Comparison of ENCODE assay signal across 12 mouse cellular contexts in the genomic region with DNA sequence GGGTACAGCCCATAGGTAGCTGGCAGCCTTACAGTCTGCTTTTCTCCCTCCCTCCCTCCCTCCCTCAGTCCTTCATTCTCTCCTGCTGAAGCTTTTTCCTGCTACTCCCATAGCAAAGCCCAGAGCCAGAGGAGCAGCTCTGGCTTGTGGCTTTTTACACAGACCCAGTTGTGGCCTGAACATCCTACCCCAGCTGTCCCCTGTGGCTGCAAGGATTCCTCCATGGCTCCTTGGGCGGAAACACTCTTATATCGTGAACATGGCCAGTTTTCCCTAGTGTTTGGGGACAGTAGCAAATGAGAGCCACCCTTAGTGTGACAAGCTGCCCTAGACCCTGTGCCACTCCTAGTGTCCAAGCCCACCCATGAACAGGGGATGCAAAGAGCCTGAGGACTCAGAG. TPM values are rescaled to one million over a fixed set of nuclear protein-coding genes. Genes with fewer than 3 reads are reported as not detected.
DNase-seq lines count a peak whose midpoint lies in the region; ATAC-seq lines count a peak whose summit lies in the region.
"Had no signal": no experiment of that assay in that cellular context is flagged by ENCODE, and none has a peak within 500 bp of the region (broad histone marks: within the 10 kb centered on the region; RNA-seq: fewer than 3 reads in every experiment).

No protein-coding gene starts in this region.

- H3K4me2 ChIP-seq in hindbrain, embryonic 13.5 days = no peak overlapping the region
- H3K4me2 ChIP-seq in lung, embryonic 16.5 days (ENCODE audit: low read depth, low read length) = no peak overlapping the region
- H3K4me2 ChIP-seq in intestine, embryonic 16.5 days (ENCODE audit: low read depth, low read length) = no peak overlapping the region
- H3K4me2 ChIP-seq in stomach, embryonic 15.5 days = no peak overlapping the region
- H3K4me2 ChIP-seq: liver, embryonic 11.5 days had no signal

- H3K4me3 ChIP-seq in hindbrain, embryonic 10.5 days = no peak overlapping the region
- H3K4me3 ChIP-seq in hindbrain, embryonic 13.5 days = no peak overlapping the region
- H3K4me3 ChIP-seq in lung, embryonic 16.5 days (ENCODE audit: low read length) = no peak overlapping the region
- H3K4me3 ChIP-seq in intestine, embryonic 16.5 days (ENCODE audit: low read length) = no peak overlapping the region
- H3K4me3 ChIP-seq in stomach, embryonic 15.5 days (replicated peaks) = no peak overlapping the region

- peaks cover 66% of the 10 kb centered on the region for H3K4me1 ChIP-seq in hindbrain, embryonic 10.5 days (replicated peaks)
- peaks cover 51% of the 10 kb centered on the region for H3K4me1 ChIP-seq in hindbrain, embryonic 13.5 days (replicated peaks)
- peaks cover 51% of the 10 kb centered on the region for H3K4me1 ChIP-seq in lung, embryonic 16.5 days (replicated peaks; ENCODE audit: control insufficient read depth, insufficient read depth, low read length)
- H3K4me1 ChIP-seq in intestine, embryonic 16.5 days (ENCODE audit: control insufficient read depth, insufficient read depth, low read length) = peaks cover 46% of the 10 kb centered on the region
- H3K4me1 ChIP-seq in stomach, embryonic 15.5 days = peaks cover 48% of the 10 kb centered on the region

- no peak for DNase-seq in hindbrain, embryonic 10.5 days (ENCODE audit: low spot score)
- DNase-seq in lung, postnatal 14 days = no peak
- DNase-seq in ovary, postnatal 14 days (ENCODE audit: low spot score) = no peak
- DNase-seq in adipocyte (ENCODE audit: low spot score) = no peak
- DNase-seq: cerebellum, postnatal 14 days; layer of hippocampus, postnatal 36 days had no signal

- ATAC-seq in hindbrain, embryonic 13.5 days (ENCODE audit: low FRiP score) = no peak
- no peak for ATAC-seq in lung, embryonic 16.5 days (ENCODE audit: low read depth)
- no peak for ATAC-seq in intestine, embryonic 16.5 days
- ATAC-seq in stomach, embryonic 15.5 days (ENCODE audit: insufficient read depth, low FRiP score, low read depth) = no peak

- H3K27ac ChIP-seq in hindbrain, embryonic 10.5 days = peak overlapping the region; percentile 51
- H3K27ac ChIP-seq in hindbrain, embryonic 13.5 days = no peak overlapping the region
- peak overlapping the region; percentile 56 for H3K27ac ChIP-seq in lung, embryonic 16.5 days (ENCODE audit: low read length)
- H3K27ac ChIP-seq in intestine, embryonic 16.5 days (ENCODE audit: low read length) = peak overlapping the region; percentile 20
- peak overlapping the region; percentile 23; the same call in 1 of the 2 replicates for H3K27ac ChIP-seq in stomach, embryonic 15.5 days

- H3K27me3 ChIP-seq in hindbrain, embryonic 10.5 days (ENCODE audit: insufficient read depth, poor library complexity, severe bottlenecking) = no peaks in the 10 kb centered on the region
- H3K27me3 ChIP-seq in hindbrain, embryonic 13.5 days = no peaks in the 10 kb centered on the region
- no peaks in the 10 kb centered on the region for H3K27me3 ChIP-seq in lung, embryonic 16.5 days (ENCODE audit: control insufficient read depth, insufficient read depth, low read depth, low read length)
- H3K27me3 ChIP-seq in intestine, embryonic 16.5 days (replicated peaks; ENCODE audit: control insufficient read depth, insufficient read depth, low read length) = no peaks in the 10 kb centered on the region
- no peaks in the 10 kb centered on the region for H3K27me3 ChIP-seq in stomach, embryonic 15.5 days (replicated peaks)
- H3K27me3 ChIP-seq: CH12.LX had no signal

- peaks cover 17% of the 10 kb centered on the region for H3K36me3 ChIP-seq in hindbrain, embryonic 10.5 days
- H3K36me3 ChIP-seq in hindbrain, embryonic 13.5 days = peaks cover 8% of the 10 kb centered on the region; the same call in 1 of the 2 replicates
- 0 out of 2 replicates have a peak, but pooled peaks cover 5% of the 10 kb centered on the region for H3K36me3 ChIP-seq in lung, embryonic 16.5 days (ENCODE audit: control insufficient read depth, insufficient read depth, low read length)
- 0 out of 2 replicates have a peak, but pooled peaks cover 3% of the 10 kb centered on the region for H3K36me3 ChIP-seq in intestine, embryonic 16.5 days (ENCODE audit: control insufficient read depth, insufficient read depth, low read length)
- H3K36me3 ChIP-seq in stomach, embryonic 15.5 days = 0 out of 2 replicates have a peak, but pooled peaks cover 8% of the 10 kb centered on the region

- H3K9ac ChIP-seq in hindbrain, embryonic 13.5 days = no peak overlapping the region
- H3K9ac ChIP-seq in lung, embryonic 16.5 days (ENCODE audit: low read length) = no peak overlapping the region
- H3K9ac ChIP-seq in intestine, embryonic 16.5 days (ENCODE audit: low read depth, low read length) = no peak overlapping the region; the same call in 1 of the 2 replicates
- H3K9ac ChIP-seq in stomach, embryonic 15.5 days = no peak overlapping the region

- 86% methylated on average over 2 of the region's 2 CpGs for WGBS in hindbrain, embryonic 10.5 days
- WGBS in hindbrain, embryonic 13.5 days = 93% methylated on average over 2 of the region's 2 CpGs
- 79% methylated on average over 2 of the region's 2 CpGs for WGBS in lung, embryonic 16.5 days
- WGBS in intestine, embryonic 16.5 days = 88% methylated on average over 2 of the region's 2 CpGs
- 78% methylated on average over 2 of the region's 2 CpGs for WGBS in stomach, embryonic 15.5 days

- H3K9me3 ChIP-seq in hindbrain, embryonic 10.5 days = no peaks in the 10 kb centered on the region
- H3K9me3 ChIP-seq in hindbrain, embryonic 13.5 days = no peaks in the 10 kb centered on the region
- H3K9me3 ChIP-seq in lung, embryonic 16.5 days (ENCODE audit: control insufficient read depth, low read length) = no peaks in the 10 kb centered on the region
- H3K9me3 ChIP-seq in intestine, embryonic 16.5 days (ENCODE audit: control insufficient read depth, low read length) = no peaks in the 10 kb centered on the region
- no peaks in the 10 kb centered on the region for H3K9me3 ChIP-seq in stomach, embryonic 15.5 days

RNA-seq across cellular contexts. Expression of a gene that starts 58.6 kb away (rescaled TPM):
- polyA plus RNA-seq in hindbrain, embryonic 10.5 days (2016; fragmentation: Nextera tagmentation; extraction: Ambion mirVana) = 10.0 and 10.3 TPM in 2 replicates
- 4.6 and 4.7 TPM in 2 replicates for polyA plus RNA-seq in hindbrain, embryonic 13.5 days (2015; fragmentation: Nextera tagmentation; extraction: Ambion mirVana)
- polyA plus RNA-seq in lung, embryonic 16.5 days (2015; fragmentation: Nextera tagmentation; extraction: Ambion mirVana) = 11.3 TPM in 2 replicates
- 9.9 and 11.4 TPM in 2 replicates for polyA plus RNA-seq in intestine, embryonic 16.5 days (2015; fragmentation: Nextera tagmentation; extraction: Ambion mirVana)
- 12.4 and 13.0 TPM in 2 replicates for polyA plus RNA-seq in stomach, embryonic 15.5 days (2015; fragmentation: Nextera tagmentation; extraction: Ambion mirVana)
